Mouse (Mus musculus): ENCODE measurements at regions not wholly inside any gene's neighbourhood (a gene's known extent, or its start where the extent isn't known, plus 50 kb on each side); places are given as distances from the start of the nearest gene placed in this dataset.

GRCm38 (mm10) chr19:51102411-51102810 lies 424.0 kb upstream of the Sorcs1 start:
- peak; percentile 14 for DNase-seq (ENCODE audit: low read depth)
- TF ChIP-seq CTCF (IDR thresholded peaks at IDR 0.05; ENCODE audit: borderline replicate concordance, extremely low read depth, insufficient read depth, insufficient read length) (no peak), POLR2A (IDR thresholded peaks at IDR 0.05; ENCODE audit: borderline replicate concordance, extremely low read depth, insufficient read depth, insufficient read length, poor library complexity, severe bottlenecking) (no peak)

- TF ChIP-seq POLR2A (IDR thresholded peaks at IDR 0.05; ENCODE audit: borderline replicate concordance, extremely low read depth, insufficient read depth, insufficient read length, poor library complexity, severe bottlenecking) (no peak), CTCF (IDR thresholded peaks at IDR 0.05; ENCODE audit: borderline replicate concordance, extremely low read depth, insufficient read depth, insufficient read length) (no peak)
- peak; percentile 79 for DNase-seq (ENCODE audit: low read depth)
Measured at GRCm38 (mm10) chr19:51074762-51075161, 396.3 kb upstream of the Sorcs1 start.

- peak; percentile 90 for DNase-seq (ENCODE audit: low read depth)
- TF ChIP-seq CTCF (IDR thresholded peaks at IDR 0.05; ENCODE audit: borderline replicate concordance, extremely low read depth, insufficient read depth, insufficient read length) (no peak), POLR2A (IDR thresholded peaks at IDR 0.05; ENCODE audit: borderline replicate concordance, extremely low read depth, insufficient read depth, insufficient read length, poor library complexity, severe bottlenecking) (no peak)
Measured at GRCm38 (mm10) chr19:51059961-51060665, 381.7 kb upstream of the Sorcs1 start.

- no peak for TF ChIP-seq POLR2A (IDR thresholded peaks at IDR 0.05; ENCODE audit: borderline replicate concordance, extremely low read depth, insufficient read depth, insufficient read length, poor library complexity, severe bottlenecking)
- TF ChIP-seq CTCF (IDR thresholded peaks at IDR 0.05; ENCODE audit: borderline replicate concordance, extremely low read depth, insufficient read depth, insufficient read length) = no peak
- no peak for DNase-seq (ENCODE audit: low read depth)
Measured at GRCm38 (mm10) chr19:51043544-51043943, 365.1 kb upstream of the Sorcs1 start.

- TF ChIP-seq POLR2A (IDR thresholded peaks at IDR 0.05; ENCODE audit: borderline replicate concordance, extremely low read depth, insufficient read depth, insufficient read length, poor library complexity, severe bottlenecking) (no peak), CTCF (IDR thresholded peaks at IDR 0.05; ENCODE audit: borderline replicate concordance, extremely low read depth, insufficient read depth, insufficient read length) (no peak)
- no peak for DNase-seq (ENCODE audit: low read depth)
Measured at GRCm38 (mm10) chr19:50994471-50994870, 316.0 kb upstream of the Sorcs1 start.

- TF ChIP-seq POLR2A (IDR thresholded peaks at IDR 0.05; ENCODE audit: borderline replicate concordance, extremely low read depth, insufficient read depth, insufficient read length, poor library complexity, severe bottlenecking) (no peak), CTCF (IDR thresholded peaks at IDR 0.05; ENCODE audit: borderline replicate concordance, extremely low read depth, insufficient read depth, insufficient read length) (no peak)
- DNase-seq (ENCODE audit: low read depth) = no peak
Measured at GRCm38 (mm10) chr19:50971066-50971465, 292.6 kb upstream of the Sorcs1 start.

- TF ChIP-seq POLR2A (IDR thresholded peaks at IDR 0.05; ENCODE audit: borderline replicate concordance, extremely low read depth, insufficient read depth, insufficient read length, poor library complexity, severe bottlenecking) (no peak), CTCF (IDR thresholded peaks at IDR 0.05; ENCODE audit: borderline replicate concordance, extremely low read depth, insufficient read depth, insufficient read length) (no peak)
- peak; percentile 7 for DNase-seq (ENCODE audit: low read depth)
Measured at GRCm38 (mm10) chr19:50961910-50962309, 283.5 kb upstream of the Sorcs1 start.

GRCm38 (mm10) chr19:50945006-50945405 lies 266.6 kb upstream of the Sorcs1 start:
- DNase-seq (ENCODE audit: low read depth) = no peak
- TF ChIP-seq POLR2A (IDR thresholded peaks at IDR 0.05; ENCODE audit: borderline replicate concordance, extremely low read depth, insufficient read depth, insufficient read length, poor library complexity, severe bottlenecking) (no peak), CTCF (IDR thresholded peaks at IDR 0.05; ENCODE audit: borderline replicate concordance, extremely low read depth, insufficient read depth, insufficient read length) (no peak)

GRCm38 (mm10) chr19:50911646-50912045 lies 233.2 kb upstream of the Sorcs1 start:
- TF ChIP-seq POLR2A (IDR thresholded peaks at IDR 0.05; ENCODE audit: borderline replicate concordance, extremely low read depth, insufficient read depth, insufficient read length, poor library complexity, severe bottlenecking) (no peak), CTCF (IDR thresholded peaks at IDR 0.05; ENCODE audit: borderline replicate concordance, extremely low read depth, insufficient read depth, insufficient read length) (no peak)
- DNase-seq (ENCODE audit: low read depth) = peak; percentile 74

GRCm38 (mm10) chr19:50910674-50911073 lies 232.2 kb upstream of the Sorcs1 start:
- TF ChIP-seq CTCF (IDR thresholded peaks at IDR 0.05; ENCODE audit: borderline replicate concordance, extremely low read depth, insufficient read depth, insufficient read length) (no peak), POLR2A (IDR thresholded peaks at IDR 0.05; ENCODE audit: borderline replicate concordance, extremely low read depth, insufficient read depth, insufficient read length, poor library complexity, severe bottlenecking) (no peak)
- peak; percentile 19 for DNase-seq (ENCODE audit: low read depth)

GRCm38 (mm10) chr19:50908751-50909150 lies 230.3 kb upstream of the Sorcs1 start:
- TF ChIP-seq CTCF (IDR thresholded peaks at IDR 0.05; ENCODE audit: borderline replicate concordance, extremely low read depth, insufficient read depth, insufficient read length) (no peak), POLR2A (IDR thresholded peaks at IDR 0.05; ENCODE audit: borderline replicate concordance, extremely low read depth, insufficient read depth, insufficient read length, poor library complexity, severe bottlenecking) (no peak)
- DNase-seq (ENCODE audit: low read depth) = peak; percentile 58

- TF ChIP-seq POLR2A (IDR thresholded peaks at IDR 0.05; ENCODE audit: borderline replicate concordance, extremely low read depth, insufficient read depth, insufficient read length, poor library complexity, severe bottlenecking) = no peak
- no peak for TF ChIP-seq CTCF (IDR thresholded peaks at IDR 0.05; ENCODE audit: borderline replicate concordance, extremely low read depth, insufficient read depth, insufficient read length)
- no peak for DNase-seq (ENCODE audit: low read depth)
Measured at GRCm38 (mm10) chr19:50893755-50894154, 215.3 kb upstream of the Sorcs1 start.
